Mouse (Mus musculus): ENCODE data around the gene Ccer2.

GRCm38 (mm10) chr7:28771867-28772266 lies 15.9 kb downstream of the Ccer2 start:
- no peak for TF ChIP-seq POLR2A (IDR thresholded peaks at IDR 0.05; ENCODE audit: extremely low read depth, insufficient read depth, low read length)
- no peak for TF ChIP-seq CTCF (IDR thresholded peaks at IDR 0.05; ENCODE audit: extremely low read depth, insufficient read depth, low read length)

Measured in cortical plate, adult 2 months (tissue).